Mouse (Mus musculus): ENCODE data around the gene Sik1. TPM values are rescaled to one million over a fixed set of nuclear protein-coding genes. Genes with fewer than 3 reads are reported as not detected.

The Sik1 gene
- 2.1 and 3.4 TPM in 2 replicates for polyA plus RNA-seq (2021; fragmentation: Nextera tagmentation)
- long read RNA-seq, experiment 1, full-length matches to known transcripts = 1 of 2 reads
- long read RNA-seq, experiment 1, partial matches to known transcripts = 0 of 2 reads
- long read RNA-seq, experiment 1, other reads (novel, unspliced or antisense) = 1 of 2 reads
- long read RNA-seq, experiment 2, partial matches to known transcripts = 1 of 2 reads
- long read RNA-seq, experiment 2, other reads (novel, unspliced or antisense) = 1 of 2 reads

GRCm38 (mm10) chr17:31855597-31856518 is at the start of gene Sik1:
Gene Sik1, minus strand, starts transcription at chr17:31855804.

Other genes with a start within 250 kb of the Sik1 start
- 25.9 and 39.9 TPM in 2 replicates for gene Cbs, start 218.6 kb downstream of the Sik1 start, polyA plus RNA-seq (2021; fragmentation: Nextera tagmentation)
- gene U2af1, start 196.9 kb downstream of the Sik1 start, polyA plus RNA-seq (2021; fragmentation: Nextera tagmentation) = 26.1 and 37.9 TPM in 2 replicates
- gene Cryaa, start 178.0 kb downstream of the Sik1 start, polyA plus RNA-seq (2021; fragmentation: Nextera tagmentation) = 0.54 TPM in 1 of 2 replicates, not detected in the other
- gene Rrp1b, start 180.3 kb upstream of the Sik1 start, polyA plus RNA-seq (2021; fragmentation: Nextera tagmentation) = 5.6 and 6.6 TPM in 2 replicates
- 0.18 and 0.40 TPM in 2 replicates for gene Hsf2bp, start 180.5 kb upstream of the Sik1 start, polyA plus RNA-seq (2021; fragmentation: Nextera tagmentation)